Mouse (Mus musculus) kidney, postnatal 25 days (tissue): Measurements from ENCODE around the gene Wdr81.
"Not testable (repeated sequence)": the region's sequence is repeated elsewhere in the genome, so short reads cannot be mapped to it uniquely, and the experiment has no call there.

Experiments
- DNase-seq, 2 experiments: peaks; one replicate each; pipeline ENCODE4 v3.0.0; 2021; ENCODE audit warnings: mixed read lengths in 2 of 2

The Wdr81 gene

DNA sequence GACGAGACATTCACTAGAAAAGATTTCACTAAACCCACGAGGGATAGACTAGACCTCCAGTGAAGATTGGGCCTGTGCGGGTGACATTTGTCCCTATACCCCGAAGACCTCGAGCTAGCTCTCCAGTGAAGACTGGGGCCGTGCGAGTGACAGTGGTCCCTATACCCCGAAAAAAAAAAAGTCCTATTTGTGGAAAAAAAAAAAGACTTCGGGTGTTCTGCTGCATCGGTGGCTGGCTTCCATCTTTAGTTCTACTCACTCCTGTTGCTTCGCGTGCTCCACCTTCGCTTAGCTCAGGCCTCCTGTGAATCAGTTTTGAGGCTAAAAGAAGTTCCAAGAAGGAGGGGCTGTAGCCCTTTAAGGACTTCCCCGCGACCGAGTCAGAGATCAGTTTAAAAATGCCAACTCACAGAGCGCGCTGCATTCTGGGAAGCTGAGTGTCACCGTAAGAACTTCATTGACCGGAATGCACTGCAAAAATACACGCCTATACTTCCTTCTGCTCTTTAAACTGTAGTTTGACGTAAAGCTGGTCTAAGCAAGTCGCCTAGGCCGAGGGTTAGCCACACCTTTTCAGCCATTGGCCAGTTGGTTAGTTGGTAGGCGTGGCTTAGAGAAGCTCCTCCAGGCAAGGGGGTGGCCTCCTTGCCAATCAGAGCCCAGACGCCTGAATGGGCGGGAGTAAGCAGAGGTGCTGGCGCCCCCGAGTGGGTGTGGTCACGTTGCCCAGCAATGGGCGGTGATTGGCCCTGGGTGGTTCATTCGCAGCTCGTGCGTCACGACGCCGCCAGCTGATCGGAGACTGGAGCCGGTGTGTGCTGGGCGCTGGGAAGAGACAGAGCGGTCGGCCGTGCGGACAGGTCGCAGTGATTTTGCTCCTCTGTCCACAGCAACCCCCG lies 6.6 kb upstream of the Wdr81 start, which contains the start of gene Tlcd2:
TSS of gene Tlcd2 (plus strand) at position 872 of the 899 bp plus-strand sequence.
- peak; percentile 99 to 100 for DNase-seq

DNA sequence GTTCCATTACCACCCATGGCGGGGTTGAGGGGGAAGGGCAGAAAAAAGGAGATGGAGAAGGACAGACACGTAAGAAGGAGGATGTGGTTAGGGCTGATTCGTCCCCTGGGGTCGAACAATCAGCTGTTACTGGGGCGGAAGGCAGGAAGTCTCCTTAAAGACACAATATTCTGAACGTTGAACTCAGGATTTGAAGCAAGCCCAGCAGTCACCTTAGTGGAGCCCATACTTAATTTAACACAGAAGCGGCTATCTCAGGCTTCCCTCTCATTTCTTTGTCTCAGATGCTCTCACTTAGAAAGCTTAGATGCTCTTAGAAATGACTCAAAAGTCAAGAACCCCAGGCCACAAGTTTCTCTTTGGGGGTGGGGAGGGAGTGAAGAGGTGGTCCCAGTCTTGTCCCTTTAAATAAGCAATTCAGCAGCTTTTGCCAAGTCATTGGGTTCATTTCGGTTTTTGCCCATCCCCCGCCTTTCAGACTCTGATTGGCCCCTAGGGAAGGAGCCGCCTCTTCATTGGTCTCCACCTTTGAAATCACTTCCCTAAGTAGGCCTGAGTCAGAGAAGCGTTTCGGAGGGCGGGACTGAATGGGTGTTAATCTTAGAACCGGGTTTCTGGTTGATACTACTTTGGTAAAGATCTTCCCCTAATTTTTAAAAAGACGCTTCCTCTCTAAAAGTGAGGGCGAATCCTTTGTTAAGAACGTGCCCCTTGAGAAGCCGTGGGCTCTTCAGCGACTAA lies 5.8 kb upstream of the Wdr81 start:
- peak; percentile 96 to 97 for DNase-seq

DNA sequence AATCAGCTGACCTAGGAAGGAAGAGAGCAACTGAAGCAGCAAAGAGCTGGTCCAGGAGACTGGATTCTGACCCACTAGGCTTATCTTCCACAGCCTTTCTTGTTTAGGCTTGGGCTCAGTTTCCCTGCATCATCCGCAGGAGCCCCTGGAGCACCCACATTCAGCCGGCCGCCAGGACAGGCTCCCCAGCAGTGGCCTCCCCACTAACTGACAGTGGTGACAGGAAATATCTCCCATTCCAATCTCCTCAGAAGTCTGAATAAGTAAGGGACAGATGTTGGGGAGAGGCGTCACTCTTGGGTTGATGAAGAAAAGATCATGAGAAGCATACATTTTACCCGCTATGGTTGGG lies 5.2 kb upstream of the Wdr81 start:
- DNase-seq = no peak

DNA sequence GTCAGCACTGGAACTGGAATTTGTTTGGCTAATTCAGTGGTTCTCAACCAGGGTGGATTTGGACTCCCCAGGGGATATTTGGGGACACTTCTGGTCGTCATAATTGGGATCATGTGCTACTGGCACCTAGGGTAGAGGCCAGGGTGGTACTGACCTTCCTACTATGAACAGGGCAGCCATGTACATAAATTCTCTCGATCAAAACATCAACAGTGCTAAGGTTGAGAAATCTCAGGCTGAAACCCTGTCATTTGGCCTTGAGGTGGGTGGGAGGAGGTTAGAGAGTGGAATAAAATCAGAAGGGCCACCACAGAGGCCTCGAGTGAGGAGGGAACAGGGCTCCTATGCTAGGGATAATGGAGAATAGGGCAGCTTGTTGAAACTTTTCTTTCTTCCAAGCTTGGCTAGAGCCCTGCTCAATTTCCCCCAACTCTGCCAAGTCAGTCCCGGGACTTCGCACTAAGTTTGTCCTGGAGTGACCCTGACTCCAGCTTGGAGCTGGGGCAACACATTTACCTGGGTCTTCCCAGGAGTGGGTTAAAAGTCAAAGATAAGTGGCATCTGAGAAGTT lies 4.7 kb upstream of the Wdr81 start:
- DNase-seq = peak; percentile 51 to 81

DNA sequence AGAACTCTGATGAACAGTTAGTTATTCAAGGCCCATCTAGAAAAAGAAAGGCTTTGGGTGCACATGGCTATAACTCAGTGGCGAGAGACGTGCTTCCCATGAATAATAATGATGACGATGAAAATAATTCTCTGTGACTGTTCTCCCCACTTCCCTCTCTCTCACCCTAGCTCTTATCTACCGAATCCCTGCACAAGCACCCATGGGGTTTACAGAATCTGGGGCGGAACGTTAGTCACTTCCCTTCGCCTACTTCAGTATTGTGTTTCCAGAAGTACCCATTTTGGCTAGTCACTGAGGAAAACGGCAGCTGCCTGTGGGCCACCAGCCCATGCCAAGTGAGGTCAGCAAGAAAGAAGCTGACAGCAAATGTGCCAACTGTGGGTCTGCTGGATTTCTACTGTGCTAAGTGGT lies 4.1 kb upstream of the Wdr81 start:
- peak in 1 of 2 experiments; percentile 41 for DNase-seq

DNA sequence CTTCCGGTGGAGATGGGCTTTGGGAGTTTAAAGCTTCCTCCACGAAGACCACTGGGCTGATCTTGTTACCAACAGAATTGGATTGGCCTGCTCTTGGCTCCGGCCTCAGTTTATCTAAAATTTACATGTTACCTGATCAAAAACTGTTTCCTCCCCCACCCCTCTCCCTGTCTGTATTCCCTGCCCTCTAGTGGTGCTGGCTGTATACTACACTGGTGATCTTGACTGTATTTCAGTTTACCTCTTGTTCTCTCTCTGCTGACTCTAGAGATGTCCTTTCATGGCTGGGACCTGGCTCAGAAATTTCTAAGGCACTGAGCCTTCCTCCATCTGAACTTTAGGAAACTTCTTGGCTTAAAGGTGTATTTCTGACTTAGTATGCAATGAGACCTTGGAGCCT lies 3.7 kb upstream of the Wdr81 start:
- peak; percentile 54 to 75 for DNase-seq

DNA sequence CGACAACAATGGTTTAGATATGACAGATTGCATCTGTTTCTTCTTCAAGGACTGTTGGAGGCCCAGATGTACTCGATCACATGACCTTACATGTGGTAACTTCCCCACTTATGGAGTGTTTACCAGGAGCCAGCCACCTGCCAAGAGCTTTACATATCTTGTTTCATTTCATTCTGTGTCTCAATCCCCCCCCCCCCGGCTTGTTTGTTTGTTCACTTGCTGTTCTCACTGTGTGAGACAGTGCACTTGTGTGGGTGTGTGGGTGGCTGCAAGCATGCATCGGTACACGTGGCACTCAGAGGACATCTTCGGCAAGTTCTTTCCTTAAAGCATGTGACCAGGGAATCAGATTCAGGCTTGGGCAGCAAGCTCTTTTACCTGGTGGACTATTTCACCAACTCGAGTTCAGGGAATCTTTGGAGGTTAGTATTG lies 1.9 kb upstream of the Wdr81 start:
- no peak for DNase-seq

DNA sequence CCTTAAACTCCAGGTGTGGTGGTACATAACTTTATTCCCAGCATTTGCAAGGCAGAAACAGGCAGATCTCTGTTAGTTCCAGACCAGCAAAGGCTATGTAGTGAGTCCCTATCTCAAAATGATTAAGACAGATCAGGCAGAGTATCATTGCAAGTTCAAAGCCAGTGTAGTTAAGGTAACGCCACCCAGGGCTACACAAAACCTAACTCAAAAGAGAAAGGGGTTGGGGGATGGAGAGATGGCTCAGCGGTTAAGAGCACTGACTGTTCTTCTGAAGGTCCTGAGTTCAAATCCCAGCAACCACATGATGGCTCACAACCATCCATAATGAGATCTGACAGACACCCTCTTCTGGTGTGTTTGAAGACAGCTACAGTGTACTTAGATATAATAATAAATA lies 1.5 kb upstream of the Wdr81 start:
- not testable (repeated sequence) for DNase-seq

DNA sequence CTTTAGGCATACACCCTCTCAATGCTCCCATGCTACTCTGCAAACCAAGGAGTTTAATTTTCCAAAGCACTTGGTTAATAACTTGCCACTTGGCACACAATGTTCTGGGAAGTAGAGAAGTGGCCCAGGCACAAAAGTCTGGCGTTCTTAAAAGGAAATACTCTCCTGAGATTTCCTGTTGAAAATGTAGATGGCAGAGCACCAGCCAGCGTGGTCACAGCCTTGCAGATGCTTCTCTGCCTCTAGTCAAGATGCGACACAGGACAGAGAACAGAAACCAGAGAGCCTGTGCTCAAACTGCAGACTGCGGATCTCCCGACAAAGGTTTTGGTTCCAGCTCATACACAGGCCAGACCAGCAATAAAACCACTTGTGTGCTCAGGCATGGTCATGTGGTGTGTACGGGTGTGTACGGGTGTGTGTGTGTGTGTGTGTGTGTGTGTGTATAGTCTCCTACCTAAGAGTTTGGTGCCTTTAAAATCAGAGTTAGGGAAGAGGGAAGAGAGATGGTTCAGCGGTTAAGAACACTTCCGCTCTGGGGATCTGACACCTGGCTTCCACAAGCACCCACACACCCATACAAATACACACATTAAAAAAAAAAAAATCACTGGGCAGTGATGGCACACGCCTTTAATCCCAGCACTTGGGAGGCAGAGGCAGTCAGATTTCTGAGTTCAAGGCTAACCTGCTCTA lies 672 bp upstream of the Wdr81 start:
- peak in 1 of 2 experiments; percentile 55 for DNase-seq

DNA sequence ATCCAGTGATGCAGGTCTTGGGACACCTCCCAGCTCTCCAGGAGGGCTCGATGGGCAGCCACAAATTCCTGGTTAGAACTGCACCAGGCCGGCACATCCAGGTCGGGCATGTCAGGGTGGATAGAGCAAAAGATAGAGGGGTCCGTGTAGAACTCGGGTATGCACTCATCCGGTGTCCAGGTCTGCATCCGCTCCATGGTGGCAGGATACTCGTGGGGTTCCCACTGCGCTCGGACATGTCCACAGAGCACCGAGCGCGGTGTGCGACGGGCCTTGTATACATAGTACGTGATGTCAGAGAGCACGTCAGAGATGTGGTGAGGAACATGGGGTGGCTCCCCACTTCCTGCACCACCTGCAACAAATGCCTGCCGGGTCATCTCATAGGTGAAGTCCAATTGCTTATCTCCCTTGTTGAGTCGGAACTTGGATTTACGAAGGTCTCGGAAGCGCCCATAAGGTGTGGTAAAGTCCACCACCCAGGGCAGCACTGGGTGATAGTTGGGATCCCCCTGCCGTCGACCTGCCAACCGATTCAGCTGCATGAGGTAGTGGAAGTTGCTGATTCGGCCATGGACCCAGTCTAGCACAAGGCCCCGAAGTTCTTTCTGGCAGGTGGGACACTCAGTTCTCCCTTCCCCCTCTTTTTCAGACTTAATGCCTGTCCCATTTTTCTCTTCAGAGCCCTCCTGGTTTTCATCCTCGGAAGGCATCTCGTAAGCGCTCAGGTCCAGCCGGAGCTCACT lies 1.5 kb downstream of the Wdr81 start:
- peak in 1 of 2 experiments; percentile 41 for DNase-seq

DNA sequence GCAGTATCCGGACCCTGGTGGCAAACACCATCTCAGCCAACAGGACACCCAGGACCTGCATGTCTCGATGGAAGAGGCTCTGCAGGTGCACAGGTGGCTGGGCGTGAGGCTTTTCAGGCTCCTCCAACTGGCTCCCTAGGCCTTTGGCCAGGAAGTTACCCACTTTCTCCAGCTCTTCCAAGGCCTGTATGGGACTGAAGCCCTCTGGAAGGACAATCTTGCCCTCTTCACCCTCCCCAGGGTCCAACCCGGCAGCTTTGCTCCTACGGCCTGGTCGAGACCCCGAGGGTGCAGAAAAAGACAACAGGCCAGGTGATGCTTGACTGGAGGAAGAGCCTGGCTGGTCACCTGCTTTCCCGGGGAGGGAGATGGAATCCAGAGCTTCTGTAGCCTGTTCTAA lies 2.4 kb downstream of the Wdr81 start:
- peak in 1 of 2 experiments; percentile 28 for DNase-seq

DNA sequence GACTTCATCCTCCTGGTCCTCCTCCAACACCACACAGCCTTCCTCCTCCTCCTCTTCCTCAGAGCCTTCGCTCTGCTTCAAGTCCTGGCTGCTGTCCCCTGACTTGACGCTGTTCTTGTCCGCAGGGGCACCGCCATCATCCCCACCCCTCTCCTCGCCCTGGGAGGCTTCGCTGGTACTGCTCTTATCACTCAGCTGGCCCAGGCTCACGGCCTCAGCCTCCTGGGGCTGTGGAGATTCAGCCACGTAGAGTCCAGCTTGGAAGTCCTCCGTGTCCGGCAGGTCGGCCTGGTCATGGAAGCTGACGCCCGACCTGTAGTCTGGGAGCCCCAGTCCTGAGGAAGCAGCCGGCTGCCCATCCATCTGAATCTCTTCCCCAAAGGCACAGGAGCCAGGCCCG lies 3.6 kb downstream of the Wdr81 start:
- peak in 1 of 2 experiments; percentile 41 for DNase-seq

DNA sequence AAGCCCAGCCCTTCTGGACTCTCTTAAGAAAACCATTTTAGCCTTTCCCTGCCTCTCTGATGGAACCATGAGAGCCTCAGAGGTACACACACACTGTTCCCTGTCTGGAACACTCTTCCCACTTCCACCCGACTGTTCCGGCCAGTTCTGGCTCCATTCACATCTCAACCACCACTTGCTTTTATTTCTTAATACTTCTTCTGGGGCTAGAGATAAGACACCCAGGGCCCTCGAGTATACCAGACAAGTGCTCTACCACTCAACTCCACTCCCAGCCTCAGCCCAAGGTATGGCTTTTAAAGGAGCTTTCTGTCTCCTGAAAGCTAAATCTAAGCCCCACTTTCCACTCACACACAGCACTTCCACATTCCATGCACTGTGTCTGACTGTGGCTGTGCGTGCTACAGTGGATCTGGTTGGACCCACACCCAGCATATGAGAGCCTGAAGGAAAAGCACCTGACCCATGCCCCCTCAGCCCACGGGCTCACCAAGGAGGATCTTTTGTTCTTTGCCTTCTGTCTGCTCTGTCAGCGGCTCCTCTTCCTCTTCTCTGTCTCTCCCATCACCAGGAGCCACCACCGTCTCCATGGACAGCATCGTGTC lies 4.1 kb downstream of the Wdr81 start:
- DNase-seq = peak; percentile 31 to 37

DNA sequence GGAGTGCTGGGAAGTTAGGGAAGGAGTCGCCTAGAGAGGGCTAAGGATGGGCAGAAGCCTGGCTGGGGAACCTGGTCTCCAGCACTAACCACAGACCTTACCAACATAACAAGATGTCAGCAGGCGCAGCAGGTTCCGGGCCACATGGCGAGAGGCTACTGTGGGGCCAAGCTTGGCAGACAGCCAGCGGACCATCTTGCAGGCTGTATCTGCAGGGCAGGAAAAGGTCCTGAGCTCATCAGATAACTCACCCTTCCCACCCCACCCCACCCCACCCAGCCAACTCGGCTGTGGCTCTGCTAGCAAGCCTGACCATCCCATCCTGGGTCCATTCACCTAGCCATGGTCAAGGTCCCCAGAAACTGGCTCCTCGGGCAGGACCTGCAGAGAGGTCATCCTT lies 4.8 kb downstream of the Wdr81 start:
- peak in 1 of 2 experiments; percentile 40 for DNase-seq

DNA sequence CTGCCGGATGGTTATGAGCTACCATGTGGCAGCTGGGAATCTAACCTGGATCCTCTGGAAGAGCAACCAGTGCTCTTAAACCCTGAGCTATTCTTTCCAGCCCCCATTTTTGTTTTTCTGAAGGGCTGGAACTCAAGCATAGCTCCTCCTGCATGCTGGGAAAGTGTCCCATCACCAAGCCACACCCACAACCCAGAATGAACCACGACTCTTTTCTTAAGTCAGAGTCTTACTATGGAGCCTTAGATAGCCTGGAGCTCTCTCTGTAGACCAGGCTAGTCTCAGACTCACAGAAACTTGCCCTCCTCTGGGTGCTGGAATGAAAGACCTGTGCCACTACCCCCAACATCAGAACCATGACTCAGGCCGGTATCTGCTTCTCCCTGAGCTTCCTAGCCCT lies 5.9 kb downstream of the Wdr81 start:
- no peak for DNase-seq

DNA sequence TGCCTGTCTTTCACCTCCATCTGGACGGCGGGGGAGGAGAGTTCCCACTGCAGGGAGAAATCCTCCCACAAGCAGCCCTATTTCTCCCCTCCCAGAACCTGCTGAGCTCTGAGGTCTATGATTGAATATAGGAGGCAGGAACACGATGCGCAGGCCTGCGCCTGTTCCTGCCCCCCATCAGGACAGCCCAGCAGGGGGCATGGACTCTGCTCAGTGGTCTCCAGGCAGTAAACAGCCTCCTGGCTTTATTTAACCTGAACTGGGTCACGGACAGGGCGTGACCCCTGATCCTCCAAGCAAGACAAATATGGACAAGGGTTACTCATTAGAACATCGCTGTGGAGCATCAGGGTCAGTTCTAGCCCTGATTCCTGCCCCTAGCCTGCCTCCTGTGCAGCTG lies 10.8 kb downstream of the Wdr81 start:
- DNase-seq = peak; percentile 78 to 94

DNA sequence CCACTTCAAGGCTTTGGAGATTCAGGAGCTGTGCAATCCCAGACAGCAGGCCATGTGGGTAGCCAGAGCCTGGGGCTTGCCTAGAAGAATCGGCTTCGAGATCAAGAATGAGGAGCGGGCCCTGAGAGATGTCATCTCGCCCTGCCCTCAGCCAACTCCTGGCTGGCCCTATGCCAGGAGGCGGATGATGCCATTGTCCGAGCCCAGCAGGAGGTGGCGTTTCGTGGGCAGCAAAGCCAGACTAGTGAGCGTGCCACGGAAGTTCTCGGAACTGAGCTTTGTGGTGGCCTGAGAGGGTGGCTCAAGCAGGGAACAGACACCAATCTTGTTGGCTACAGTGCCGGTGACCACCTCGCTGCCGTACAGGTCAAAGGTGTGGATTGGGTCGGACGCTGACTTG lies 12.9 kb downstream of the Wdr81 start:
- peak; percentile 39 to 69 for DNase-seq

DNA sequence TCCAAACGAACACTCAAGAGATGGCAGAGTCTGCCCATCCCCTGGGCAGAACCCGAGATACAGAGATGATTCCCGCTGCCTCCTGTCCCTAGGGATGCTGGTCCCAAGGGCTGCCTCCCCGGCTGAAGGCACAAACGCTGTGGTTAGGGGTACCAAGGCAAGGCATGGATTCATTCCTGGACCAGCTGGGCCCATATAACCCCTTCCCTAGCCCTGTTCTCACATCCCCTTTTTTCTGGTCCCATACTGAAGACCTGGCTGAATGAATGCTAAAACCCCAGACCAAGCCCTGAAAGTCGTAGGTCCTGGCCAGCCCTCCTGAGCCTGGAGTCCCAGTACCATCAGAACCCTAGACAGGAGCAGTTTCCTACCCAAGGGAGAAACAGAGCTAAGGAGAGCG lies 13.5 kb downstream of the Wdr81 start:
- DNase-seq = no peak

DNA sequence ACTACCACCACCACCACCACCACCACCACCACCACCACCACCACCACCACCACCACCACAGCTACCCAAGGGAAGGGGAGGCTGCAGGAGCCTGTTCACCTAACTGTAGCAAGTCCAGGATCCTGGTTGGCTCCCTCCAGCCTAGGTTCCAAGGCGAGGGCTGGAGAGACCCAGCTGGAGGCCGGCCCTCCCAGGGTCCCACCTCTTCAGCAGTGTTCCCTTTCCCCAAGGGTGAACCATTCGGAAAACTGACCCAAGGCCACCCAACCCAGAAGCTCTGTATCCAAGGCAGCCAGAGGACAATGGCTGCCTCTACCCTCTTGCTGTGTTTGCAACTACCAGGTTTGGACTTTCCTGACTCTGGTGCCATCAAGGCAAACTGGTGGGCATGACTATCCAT lies 14.6 kb downstream of the Wdr81 start:
- DNase-seq = peak; percentile 41 to 79

DNA sequence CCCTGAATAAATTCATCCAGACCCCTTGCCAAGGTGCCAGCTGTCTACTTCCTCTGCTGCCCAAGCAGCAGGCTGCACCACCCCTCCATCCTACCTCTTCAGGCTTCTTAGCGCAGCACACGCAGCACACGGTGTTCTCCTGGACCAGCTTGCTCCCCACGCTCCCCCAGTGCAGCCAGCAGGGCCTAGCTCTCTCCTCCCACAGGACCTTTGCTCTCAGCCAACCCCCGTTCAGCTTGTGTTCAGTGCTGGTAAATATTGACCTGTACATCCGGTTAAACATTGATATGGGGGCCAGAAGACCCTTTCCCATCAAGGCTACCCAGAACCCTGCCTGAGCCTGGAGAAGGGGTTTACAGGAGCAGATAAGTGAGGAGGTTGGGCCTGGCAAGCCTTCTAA lies 15.2 kb downstream of the Wdr81 start, which contains the start of gene Serpinf2:
TSS of gene Serpinf2 (minus strand) at position 229 of the 400 bp plus-strand sequence.
- peak; percentile 70 to 91 for DNase-seq

DNA sequence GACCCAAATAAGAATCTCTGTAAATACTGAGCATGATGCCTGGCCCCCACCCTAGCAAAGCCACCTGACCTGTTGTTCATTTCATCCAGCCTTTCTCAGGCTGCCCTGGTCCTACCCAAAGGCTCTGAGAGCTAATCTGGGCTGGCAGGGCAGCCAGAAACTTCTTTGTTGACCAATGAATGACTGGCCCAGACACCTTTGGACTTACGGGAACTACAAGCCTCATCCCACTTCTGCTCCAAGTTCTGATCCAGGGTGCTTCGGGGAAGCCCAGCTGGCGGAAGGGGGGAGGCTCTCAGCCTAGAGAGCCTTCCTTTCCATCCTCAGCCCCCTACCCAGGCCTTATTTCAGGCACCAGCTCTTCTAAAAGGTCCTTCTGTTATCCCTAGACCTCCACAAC lies 15.7 kb downstream of the Wdr81 start:
- DNase-seq = peak; percentile 51 to 72

DNA sequence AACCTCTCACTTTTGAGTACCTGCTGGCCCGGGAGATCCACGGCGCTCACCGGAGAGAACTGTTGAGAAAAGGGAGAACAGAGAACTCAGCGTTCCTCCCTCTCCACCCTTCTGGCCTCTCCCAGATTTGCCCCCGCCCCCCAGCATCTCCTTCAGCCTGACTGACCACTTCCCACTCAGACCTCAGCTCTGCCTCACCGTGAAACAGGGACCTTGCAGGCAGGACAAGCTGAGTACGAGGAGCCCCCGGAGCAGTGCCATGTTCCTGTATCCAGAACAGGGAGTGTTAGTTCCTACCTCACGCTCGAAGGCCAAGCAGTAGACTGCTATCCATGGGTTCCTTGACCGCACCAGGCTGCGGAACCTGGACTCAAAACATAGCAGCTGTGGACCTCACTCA lies 16.3 kb downstream of the Wdr81 start:
- peak; percentile 38 to 61 for DNase-seq
